Mouse (Mus musculus) midbrain, postnatal 0 days (tissue): ENCODE results near the gene Trim46. TPM values are rescaled to one million over a fixed set of nuclear protein-coding genes. Genes with fewer than 3 reads are reported as not detected.

Experiments
- ATAC-seq: fragments of 200-750 bp; cut with Nextera tagmentation; 2 replicates; pipeline ENCODE4 v1.8.0; 2017; ENCODE audit warnings: moderate number of reproducible peaks, mild to moderate bottlenecking, moderate TSS enrichment, moderate library complexity; ENCODE audit not compliant: low FRiP score
- DNase-seq: peaks from one replicate; pipeline ENCODE4 v3.0.0-alpha.2; 2015; ENCODE audit warnings: low spot score
- H3K27ac ChIP-seq: fragments of 300-500 bp; sonication (generic); 2 replicates; pipeline ENCODE4 v1.5.1; 2014; ENCODE audit warnings: low read depth, mild to moderate bottlenecking, low read length, mixed read lengths
- H3K27me3 ChIP-seq: fragments of 300-500 bp; sonication (generic); 2 replicates; pipeline ENCODE4 v1.6.1; 2014; ENCODE audit warnings: low read length, control low read depth, mixed read lengths; ENCODE audit not compliant: insufficient read depth
- H3K36me3 ChIP-seq: fragments of 300-500 bp; sonication (generic); 2 replicates; pipeline ENCODE4 v1.6.1; 2014; ENCODE audit warnings: low read length, control low read depth, mixed read lengths; ENCODE audit not compliant: insufficient read depth
- H3K4me1 ChIP-seq: fragments of 300-500 bp; sonication (generic); 2 replicates; pipeline ENCODE4 v1.6.1; 2014; ENCODE audit warnings: mild to moderate bottlenecking, control low read depth, antibody characterized with exemption, low read length, mixed read lengths; ENCODE audit not compliant: insufficient read depth
- H3K4me2 ChIP-seq: fragments of 300-500 bp; sonication (generic); 2 replicates; pipeline ENCODE4 v1.6.1; 2014; ENCODE audit warnings: low read depth, mild to moderate bottlenecking, low read length, mixed read lengths; ENCODE audit not compliant: poor library complexity, severe bottlenecking
- H3K4me3 ChIP-seq: fragments of 300-500 bp; sonication (generic); 2 replicates; pipeline ENCODE4 v1.5.1; 2014; ENCODE audit warnings: low read depth, mild to moderate bottlenecking, low read length, moderate library complexity
- H3K9ac ChIP-seq: fragments of 300-500 bp; sonication (generic); replicated peaks from 2 replicates; pipeline ENCODE4 v1.6.1; 2014; ENCODE audit warnings: mild to moderate bottlenecking, low read length, moderate library complexity, mixed read lengths; ENCODE audit not compliant: poor library complexity, severe bottlenecking
- H3K9me3 ChIP-seq: fragments of 300-500 bp; sonication (generic); 2 replicates; pipeline ENCODE4 v1.6.1; 2016; ENCODE audit warnings: low read length, control low read depth
- CTCF ChIP-seq: IDR thresholded peaks from 2 replicates; pipeline ENCODE4 v1.5.1; 2016; ENCODE audit warnings: antibody characterized with exemption, mild to moderate bottlenecking
- WGBS: fragments of 180-500 bp; shearing (Covaris S2); extraction: QIAGEN DNeasy Blood & Tissue Kit; methylation state at CpG from one replicate; pipeline ENCODE4 v1.1.7; 2014; 5-methylcytosine and 5-hydroxymethylcytosine counted together
- polyA plus RNA-seq: library from polyadenylated mRNA; unstranded; fragments of >200 nt; fragmentation: Nextera tagmentation; extraction: Ambion mirVana; gene quantifications from 2 replicates; pipeline ENCODE4 v1.2.1, GENCODE M21; 2015
- total RNA-seq: library from RNA; depleted of rRNA; stranded (reverse); fragments of >200 nt; gene quantifications from 2 replicates; pipeline ENCODE4 v1.2.3, GENCODE M21; 2014

Gene Trim46
- total and polyA plus RNA-seq, 2 experiments from 2014 or later: 69.1 to 124 TPM

GRCm38 (mm10) chr3:89230561-89230960 is 15.5 kb downstream of the Trim46 start:
- Histone ChIP-seq H3K36me3 (peaks cover 30% of the 10 kb centered on the region), H3K9me3 (no peaks in the 10 kb centered on the region), H3K4me2 (no peak overlapping the region), H3K9ac (no peak overlapping the region), H3K4me3 (no peak overlapping the region), H3K27ac (no peak overlapping the region), H3K4me1 (peaks cover 14% of the 10 kb centered on the region; the same call in 1 of the 2 replicates), H3K27me3 (no peaks in the 10 kb centered on the region)
- no peak for DNase-seq
- no peak for ATAC-seq
- no peak for TF ChIP-seq CTCF
- 94% methylated on average over 2 of the region's 2 CpGs for WGBS

- peaks cover 17% of the 10 kb centered on the region for H3K36me3 ChIP-seq
- H3K4me3 ChIP-seq: no peak overlapping the region
- peak overlapping the region; percentile 85; the same call in 1 of the 2 replicates for H3K4me2 ChIP-seq
- no peaks in the 10 kb centered on the region for H3K27me3 ChIP-seq
- H3K9ac ChIP-seq: no peak overlapping the region
- TF ChIP-seq CTCF: no peak
- no peak for ATAC-seq
- WGBS: 72% methylated on average over 4 of the region's 4 CpGs
- peaks cover 22% of the 10 kb centered on the region; the same call in 1 of the 2 replicates for H3K4me1 ChIP-seq
- no peaks in the 10 kb centered on the region for H3K9me3 ChIP-seq
- no peak for DNase-seq
- no peak overlapping the region for H3K27ac ChIP-seq
These were observed 16.8 kb downstream of the Trim46 start for GRCm38 (mm10) chr3:89229276-89229675.

GRCm38 (mm10) chr3:89228836-89229235 is 17.3 kb downstream of the Trim46 start, which contains the start of gene Muc1:
Muc1 (plus strand) TSS chr3:89229057.
- H3K4me1 ChIP-seq: peaks cover 26% of the 10 kb centered on the region; the same call in 1 of the 2 replicates
- H3K4me3 ChIP-seq: peak within 1 kb of the TSS; percentile 41
- TF ChIP-seq CTCF: no peak
- H3K27me3 ChIP-seq: no peaks in the 10 kb centered on the region
- DNase-seq (no peak), ATAC-seq (no peak)
- H3K4me2 ChIP-seq: peak within 1 kb of the TSS; percentile 85
- H3K9me3 ChIP-seq: no peaks in the 10 kb centered on the region
- H3K36me3 ChIP-seq: peaks cover 13% of the 10 kb centered on the region
- peak within 1 kb of the TSS; percentile 80 for H3K27ac ChIP-seq
- H3K9ac ChIP-seq: 0 out of 2 replicates have a peak within 1 kb of the TSS, but pooled peaks have one; percentile 8
- WGBS: 39% methylated on average over 10 of the region's 10 CpGs

- Histone ChIP-seq H3K9ac (0 out of 2 replicates have a peak overlapping the region, but pooled peaks have one; percentile 8), H3K36me3 (peaks cover 6% of the 10 kb centered on the region), H3K4me2 (peak overlapping the region; percentile 85), H3K4me1 (peaks cover 26% of the 10 kb centered on the region; the same call in 1 of the 2 replicates), H3K9me3 (no peaks in the 10 kb centered on the region), H3K27me3 (no peaks in the 10 kb centered on the region), H3K4me3 (peak overlapping the region; percentile 41), H3K27ac (no peak overlapping the region)
- WGBS: 0% methylated on average over 20 of the region's 20 CpGs
- ATAC-seq: 0 out of 2 replicates have a peak, but pooled peaks have one; percentile 34
- peak; percentile 85 for DNase-seq
- TF ChIP-seq CTCF: peak; percentile 97
These were observed 17.9 kb downstream of the Trim46 start for GRCm38 (mm10) chr3:89228180-89228549.

GRCm38 (mm10) chr3:89227307-89228179 is 18.6 kb downstream of the Trim46 start:
- peak overlapping the region; percentile 85 for H3K4me2 ChIP-seq
- no peaks in the 10 kb centered on the region for H3K36me3 ChIP-seq
- H3K9me3 ChIP-seq: no peaks in the 10 kb centered on the region
- H3K27me3 ChIP-seq: no peaks in the 10 kb centered on the region
- peaks cover 26% of the 10 kb centered on the region; the same call in 1 of the 2 replicates for H3K4me1 ChIP-seq
- DNase-seq: peak; percentile 97
- ATAC-seq: peak; percentile 77
- WGBS: 1% methylated on average over 41 of the region's 41 CpGs
- TF ChIP-seq CTCF: no peak
- H3K4me3 ChIP-seq: peak overlapping the region; percentile 41
- H3K9ac ChIP-seq: peak overlapping the region; percentile 55
- peak overlapping the region; percentile 80 for H3K27ac ChIP-seq

GRCm38 (mm10) chr3:89226900-89227299 is 19.2 kb downstream of the Trim46 start, which contains the start of gene Mtx1:
Mtx1 (minus strand) TSS chr3:89227088.
- TF ChIP-seq CTCF: no peak
- peaks cover 26% of the 10 kb centered on the region; the same call in 1 of the 2 replicates for H3K4me1 ChIP-seq
- H3K4me3 ChIP-seq: peak within 1 kb of the TSS; percentile 41
- H3K4me2 ChIP-seq: peak within 1 kb of the TSS; percentile 85
- peak within 1 kb of the TSS; percentile 80 for H3K27ac ChIP-seq
- no peaks in the 10 kb centered on the region for H3K36me3 ChIP-seq
- WGBS: 5% methylated on average over 19 of the region's 21 CpGs
- no peaks in the 10 kb centered on the region for H3K27me3 ChIP-seq
- no peak for DNase-seq
- H3K9me3 ChIP-seq: no peaks in the 10 kb centered on the region
- peak within 1 kb of the TSS; percentile 55 for H3K9ac ChIP-seq
- ATAC-seq: 0 out of 2 replicates have a peak, but pooled peaks have one; percentile 2
